Mouse (Mus musculus): Measurements from ENCODE around the gene Vtcn1.

DNA sequence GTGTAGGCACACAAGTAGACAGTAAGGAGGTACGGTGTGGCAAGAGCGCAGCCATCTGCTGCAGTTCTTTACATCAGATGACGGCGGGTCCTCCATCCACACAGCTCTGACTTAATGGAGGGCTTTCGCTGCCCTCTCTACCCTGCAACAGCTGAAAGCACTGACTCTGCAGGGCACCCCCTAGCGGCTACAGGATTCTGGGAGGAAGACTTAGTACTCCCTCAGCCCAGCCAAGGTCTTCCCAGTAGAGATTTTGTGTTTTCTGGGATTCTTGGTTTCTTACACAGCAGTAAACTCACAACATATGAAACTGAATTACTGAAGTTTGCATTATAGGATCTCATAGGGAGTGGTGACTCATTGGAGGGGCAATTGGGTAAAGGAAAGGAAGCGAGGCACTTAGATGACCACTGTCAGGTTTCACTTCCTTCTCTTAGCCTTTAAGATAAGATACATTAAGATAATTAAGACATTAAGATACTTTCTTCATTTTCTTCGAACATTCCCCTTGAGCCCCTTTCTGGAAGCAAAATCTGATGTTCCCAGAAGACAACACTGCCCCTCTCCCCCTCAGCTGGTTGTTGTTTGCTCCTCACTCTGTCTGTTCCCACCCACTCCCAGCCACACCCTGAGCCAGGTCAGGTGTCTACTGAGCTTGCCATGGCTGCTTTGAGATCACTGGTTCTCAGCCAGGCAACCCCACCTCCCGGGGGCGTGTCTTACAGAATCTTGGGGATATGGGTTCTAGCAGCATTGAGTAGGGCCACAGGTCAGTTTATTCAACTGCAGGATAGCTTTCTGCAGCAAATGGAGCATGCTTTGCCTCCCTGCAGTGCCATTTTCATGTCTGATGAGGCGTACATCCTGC lies 107.1 kb downstream of the Vtcn1 start:
- TF ChIP-seq CTCF (IDR thresholded peaks at IDR 0.05; ENCODE audit: control insufficient read depth, insufficient read depth, insufficient replicate concordance, low read depth, low read length) (no peak), POLR2A (IDR thresholded peaks at IDR 0.05; ENCODE audit: control insufficient read depth, low read depth, low read length) (no peak)
